Mouse (Mus musculus) midbrain, postnatal 0 days (tissue): ENCODE measurements at regions not wholly inside any gene's neighbourhood (a gene's known extent, or its start where the extent isn't known, plus 50 kb on each side); places are given as distances from the start of the nearest gene placed in this dataset.

Source experiments
- ATAC-seq: fragments of 200-750 bp; cut with Nextera tagmentation; 2 replicates; pipeline ENCODE4 v1.8.0; 2017; ENCODE audit warnings: moderate number of reproducible peaks, mild to moderate bottlenecking, moderate TSS enrichment, moderate library complexity; ENCODE audit not compliant: low FRiP score
- DNase-seq: peaks from one replicate; pipeline ENCODE4 v3.0.0-alpha.2; 2015; ENCODE audit warnings: low spot score
- H3K27ac ChIP-seq: fragments of 300-500 bp; sonication (generic); 2 replicates; pipeline ENCODE4 v1.5.1; 2014; ENCODE audit warnings: low read depth, mild to moderate bottlenecking, low read length, mixed read lengths
- H3K27me3 ChIP-seq: fragments of 300-500 bp; sonication (generic); 2 replicates; pipeline ENCODE4 v1.6.1; 2014; ENCODE audit warnings: low read length, control low read depth, mixed read lengths; ENCODE audit not compliant: insufficient read depth
- H3K36me3 ChIP-seq: fragments of 300-500 bp; sonication (generic); 2 replicates; pipeline ENCODE4 v1.6.1; 2014; ENCODE audit warnings: low read length, control low read depth, mixed read lengths; ENCODE audit not compliant: insufficient read depth
- H3K4me1 ChIP-seq: fragments of 300-500 bp; sonication (generic); 2 replicates; pipeline ENCODE4 v1.6.1; 2014; ENCODE audit warnings: mild to moderate bottlenecking, control low read depth, antibody characterized with exemption, low read length, mixed read lengths; ENCODE audit not compliant: insufficient read depth
- H3K4me2 ChIP-seq: fragments of 300-500 bp; sonication (generic); 2 replicates; pipeline ENCODE4 v1.6.1; 2014; ENCODE audit warnings: low read depth, mild to moderate bottlenecking, low read length, mixed read lengths; ENCODE audit not compliant: poor library complexity, severe bottlenecking
- H3K4me3 ChIP-seq: fragments of 300-500 bp; sonication (generic); 2 replicates; pipeline ENCODE4 v1.5.1; 2014; ENCODE audit warnings: low read depth, mild to moderate bottlenecking, low read length, moderate library complexity
- H3K9ac ChIP-seq: fragments of 300-500 bp; sonication (generic); replicated peaks from 2 replicates; pipeline ENCODE4 v1.6.1; 2014; ENCODE audit warnings: mild to moderate bottlenecking, low read length, moderate library complexity, mixed read lengths; ENCODE audit not compliant: poor library complexity, severe bottlenecking
- H3K9me3 ChIP-seq: fragments of 300-500 bp; sonication (generic); 2 replicates; pipeline ENCODE4 v1.6.1; 2016; ENCODE audit warnings: low read length, control low read depth
- CTCF ChIP-seq: IDR thresholded peaks from 2 replicates; pipeline ENCODE4 v1.5.1; 2016; ENCODE audit warnings: antibody characterized with exemption, mild to moderate bottlenecking
- WGBS: fragments of 180-500 bp; shearing (Covaris S2); extraction: QIAGEN DNeasy Blood & Tissue Kit; methylation state at CpG from one replicate; pipeline ENCODE4 v1.1.7; 2014; 5-methylcytosine and 5-hydroxymethylcytosine counted together

- H3K9me3 ChIP-seq: no peaks in the 10 kb centered on the region
- H3K9ac ChIP-seq: no peak overlapping the region
- no peak overlapping the region for H3K27ac ChIP-seq
- no peak overlapping the region for H3K4me3 ChIP-seq
- no peak overlapping the region for H3K4me2 ChIP-seq
- no peak for DNase-seq
- TF ChIP-seq CTCF: no peak
- no peaks in the 10 kb centered on the region for H3K27me3 ChIP-seq
- 0 out of 2 replicates have a peak, but pooled peaks cover 8% of the 10 kb centered on the region for H3K4me1 ChIP-seq
- no peak for ATAC-seq
- 96% methylated on average over 2 of the region's 2 CpGs for WGBS
- no peaks in the 10 kb centered on the region for H3K36me3 ChIP-seq
These were observed 585.5 kb upstream of the Nrp1 start for GRCm38 (mm10) chr8:127772917-127773316.

- H3K4me2 ChIP-seq: peak overlapping the region; percentile 13; the same call in 1 of the 2 replicates
- H3K4me3 ChIP-seq: peak overlapping the region; percentile 3; the same call in 1 of the 2 replicates
- no peak overlapping the region for H3K9ac ChIP-seq
- DNase-seq (peak; percentile 78), ATAC-seq (peak; percentile 70)
- WGBS: 41% methylated on average over 9 of the region's 9 CpGs
- H3K9me3 ChIP-seq: no peaks in the 10 kb centered on the region
- peaks cover 11% of the 10 kb centered on the region; the same call in 1 of the 2 replicates for H3K4me1 ChIP-seq
- TF ChIP-seq CTCF: no peak
- H3K27ac ChIP-seq: peak overlapping the region; percentile 27; the same call in 1 of the 2 replicates
- no peaks in the 10 kb centered on the region for H3K36me3 ChIP-seq
- H3K27me3 ChIP-seq: no peaks in the 10 kb centered on the region
These were observed 583.8 kb upstream of the Nrp1 start for GRCm38 (mm10) chr8:127774642-127775041.

- 10% methylated on average over 1 of the region's 1 CpGs for WGBS
- no peaks in the 10 kb centered on the region for H3K36me3 ChIP-seq
- H3K9me3 ChIP-seq: no peaks in the 10 kb centered on the region
- no peak overlapping the region for H3K9ac ChIP-seq
- DNase-seq (no peak), ATAC-seq (peak; percentile 44; the same call in 1 of the 2 replicates)
- TF ChIP-seq CTCF: no peak
- H3K27me3 ChIP-seq: no peaks in the 10 kb centered on the region
- no peak overlapping the region for H3K4me3 ChIP-seq
- H3K4me1 ChIP-seq: peaks cover 11% of the 10 kb centered on the region; the same call in 1 of the 2 replicates
- H3K27ac ChIP-seq: peak overlapping the region; percentile 27
- no peak overlapping the region for H3K4me2 ChIP-seq
These were observed 583.2 kb upstream of the Nrp1 start for GRCm38 (mm10) chr8:127775160-127775559.

- no peak overlapping the region for H3K4me2 ChIP-seq
- no peak for DNase-seq
These were observed 582.7 kb upstream of the Nrp1 start for GRCm38 (mm10) chr8:127775747-127776146.

GRCm38 (mm10) chr8:127778352-127779020 is 579.9 kb upstream of the Nrp1 start:
- Histone ChIP-seq H3K4me3 (no peak overlapping the region), H3K9ac (no peak overlapping the region), H3K4me2 (no peak overlapping the region), H3K27me3 (no peaks in the 10 kb centered on the region), H3K36me3 (no peaks in the 10 kb centered on the region), H3K9me3 (no peaks in the 10 kb centered on the region), H3K4me1 (peaks cover 11% of the 10 kb centered on the region; the same call in 1 of the 2 replicates), H3K27ac (no peak overlapping the region)
- no peak for TF ChIP-seq CTCF
- ATAC-seq: no peak
- DNase-seq: no peak
- WGBS: 60% methylated on average over 4 of the region's 4 CpGs

More at GRCm38 (mm10) chr8:127775747-127776146, 582.7 kb upstream of the Nrp1 start:
- H3K4me1 ChIP-seq: peaks cover 11% of the 10 kb centered on the region; the same call in 1 of the 2 replicates
- WGBS: 14% methylated on average over 7 of the region's 7 CpGs
- H3K9ac ChIP-seq: no peak overlapping the region
- TF ChIP-seq CTCF: no peak
- no peak for ATAC-seq
- no peak overlapping the region for H3K4me3 ChIP-seq
- no peaks in the 10 kb centered on the region for H3K27me3 ChIP-seq
- H3K27ac ChIP-seq: no peak overlapping the region
- no peaks in the 10 kb centered on the region for H3K36me3 ChIP-seq
- H3K9me3 ChIP-seq: no peaks in the 10 kb centered on the region

GRCm38 (mm10) chr8:127779021-127779689 is 579.2 kb upstream of the Nrp1 start:
- no peaks in the 10 kb centered on the region for H3K27me3 ChIP-seq
- TF ChIP-seq CTCF: no peak
- no peak overlapping the region for H3K27ac ChIP-seq
- H3K4me3 ChIP-seq: no peak overlapping the region
- H3K36me3 ChIP-seq: no peaks in the 10 kb centered on the region
- H3K9ac ChIP-seq: no peak overlapping the region
- H3K4me2 ChIP-seq: no peak overlapping the region
- 61% methylated on average over 7 of the region's 7 CpGs for WGBS
- H3K4me1 ChIP-seq: peaks cover 11% of the 10 kb centered on the region; the same call in 1 of the 2 replicates
- ATAC-seq: no peak
- H3K9me3 ChIP-seq: no peaks in the 10 kb centered on the region
- no peak for DNase-seq
